ENCODE assay signal across 17 mouse cellular contexts in the genomic region with DNA sequence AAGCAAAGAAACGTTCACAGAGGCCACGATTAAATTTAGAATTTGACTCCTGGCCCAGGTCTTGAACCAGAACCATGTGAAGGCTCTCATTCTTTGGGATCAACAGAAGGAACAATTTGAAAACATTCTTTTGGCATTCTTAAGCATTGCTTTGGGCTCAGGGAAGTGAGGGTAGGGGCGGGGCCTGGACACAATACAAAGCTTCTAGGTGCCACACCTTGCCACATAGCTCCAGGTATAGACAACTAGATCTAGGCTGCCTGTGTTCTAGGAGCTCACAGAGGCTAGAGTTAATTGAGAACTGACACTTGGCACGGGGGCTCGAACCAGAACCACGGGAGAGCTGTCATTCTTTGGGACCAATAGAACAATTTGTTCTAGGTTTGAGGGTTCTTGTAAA.
DNase-seq lines count a peak whose midpoint lies in the region; ATAC-seq and TF ChIP-seq lines count a peak whose summit lies in the region.
"Had no signal": no experiment of that assay in that cellular context is flagged by ENCODE, and none has a peak within 500 bp of the region (broad histone marks: within the 10 kb centered on the region; RNA-seq: fewer than 3 reads in every experiment).

No protein-coding gene starts in this region.

- 64% methylated on average over 6 of the region's 6 CpGs for WGBS in heart, adult 2 months
- 66% methylated on average over 6 of the region's 6 CpGs for WGBS in kidney, embryonic 16.5 days
- WGBS in limb, embryonic 15.5 days: 78% methylated on average over 6 of the region's 6 CpGs

- H3K27ac ChIP-seq in heart, adult 2 months: peak overlapping the region; percentile 2; the same call in 1 of the 2 replicates
- H3K27ac ChIP-seq in kidney, embryonic 16.5 days (ENCODE audit: low read length): peak overlapping the region; percentile 78
- 0 out of 2 replicates have a peak overlapping the region, but pooled peaks have one; percentile 29 for H3K27ac ChIP-seq in limb, embryonic 15.5 days
- H3K27ac ChIP-seq: forebrain, embryonic 12.5 days; liver, embryonic 14.5 days; neural tube, embryonic 12.5 days had no signal

- H3K9ac ChIP-seq in heart, adult 2 months (ENCODE audit: low read depth, low read length): no peak overlapping the region
- H3K9ac ChIP-seq in kidney, embryonic 16.5 days (replicated peaks; ENCODE audit: low read length): no peak overlapping the region
- no peak overlapping the region for H3K9ac ChIP-seq in limb, embryonic 15.5 days
- H3K9ac ChIP-seq: forebrain, embryonic 12.5 days; liver, embryonic 14.5 days; neural tube, embryonic 12.5 days had no signal

- intact Hi-C loops in heart, adult 2 months (cut with DNase I): loop anchor here (5.0 kb wide), 3 partner anchors 44 to 276 kb away; no protein-coding TSS in a partner anchor
- intact Hi-C loops in heart, postnatal 25 days (cut with DNase I): loop anchor here (5.0 kb wide), 2 partner anchors 106 to 129 kb away; a partner anchor contains a TSS

- H3K9me3 ChIP-seq in kidney, embryonic 16.5 days (ENCODE audit: low read length): peaks cover 10% of the 10 kb centered on the region
- H3K9me3 ChIP-seq in limb, embryonic 15.5 days: no peaks in the 10 kb centered on the region
- H3K9me3 ChIP-seq: neural tube, embryonic 12.5 days had no signal

- H3K4me3 ChIP-seq in heart, adult 2 months: no peak overlapping the region
- no peak overlapping the region for H3K4me3 ChIP-seq in kidney, embryonic 16.5 days (ENCODE audit: low read length)
- H3K4me3 ChIP-seq in limb, embryonic 15.5 days: no peak overlapping the region
- H3K4me3 ChIP-seq: forebrain, embryonic 12.5 days; neural tube, embryonic 12.5 days had no signal

- no peak overlapping the region for H3K4me2 ChIP-seq in kidney, embryonic 16.5 days (replicated peaks; ENCODE audit: low read depth, low read length)
- H3K4me2 ChIP-seq in limb, embryonic 15.5 days: no peak overlapping the region
- H3K4me2 ChIP-seq: forebrain, embryonic 12.5 days; heart, embryonic 11.5 days; neural tube, embryonic 12.5 days had no signal

- H3K27me3 ChIP-seq in heart, adult 2 months (ENCODE audit: control insufficient read depth, insufficient read depth, low read length): no peaks in the 10 kb centered on the region
- no peaks in the 10 kb centered on the region for H3K27me3 ChIP-seq in kidney, embryonic 16.5 days (ENCODE audit: insufficient read depth, low read length)
- H3K27me3 ChIP-seq in limb, embryonic 15.5 days: no peaks in the 10 kb centered on the region
- H3K27me3 ChIP-seq: forebrain, embryonic 12.5 days; neural tube, embryonic 12.5 days had no signal

- no peak for TF ChIP-seq EP300 in heart, adult 2 months (IDR thresholded peaks at IDR 0.05; ENCODE audit: insufficient read depth, low read depth, low read length)

- peaks cover 6% of the 10 kb centered on the region for H3K4me1 ChIP-seq in heart, adult 2 months (ENCODE audit: control insufficient read depth, insufficient read depth, low read length)
- H3K4me1 ChIP-seq in kidney, embryonic 16.5 days (ENCODE audit: insufficient read depth, low read length): peaks cover 31% of the 10 kb centered on the region
- peaks cover 12% of the 10 kb centered on the region for H3K4me1 ChIP-seq in limb, embryonic 15.5 days

- H3K36me3 ChIP-seq in heart, adult 2 months (ENCODE audit: control insufficient read depth, insufficient read depth, low read length): peaks cover 5% of the 10 kb centered on the region
- H3K36me3 ChIP-seq in kidney, embryonic 16.5 days (ENCODE audit: insufficient read depth, low read length): peaks cover 13% of the 10 kb centered on the region
- H3K36me3 ChIP-seq in limb, embryonic 15.5 days: peaks cover 6% of the 10 kb centered on the region; the same call in 1 of the 2 replicates
- H3K36me3 ChIP-seq: neural tube, embryonic 12.5 days had no signal

- no peak for TF ChIP-seq POLR2A in heart, adult 2 months (IDR thresholded peaks at IDR 0.05; ENCODE audit: insufficient read depth, low read depth, low read length)

- no peak for ATAC-seq in kidney, embryonic 16.5 days (ENCODE audit: low FRiP score, low TSS enrichment)
- ATAC-seq in limb, embryonic 15.5 days (ENCODE audit: insufficient number of reproducible peaks, low FRiP score, low TSS enrichment, low read depth): no peak
- ATAC-seq: hindbrain, embryonic 16.5 days; midbrain, embryonic 16.5 days had no signal

- DNase-seq in heart, adult 2 months: no peak
- DNase-seq in heart, postnatal 25 days (ENCODE audit: low spot score): no peak
- DNase-seq in kidney, adult 8-10 months: no peak
- DNase-seq in ES-CJ7 (ENCODE audit: low read depth, low spot score): peak; percentile 63
- no peak for DNase-seq in cerebellum, adult 18-20 months
- DNase-seq in embryo, embryonic 10.5 days (ENCODE audit: low spot score): no peak
- DNase-seq: adrenal gland, postnatal 10 days; cerebellum, postnatal 10 days; thymus, postnatal 25 days had no signal

- H3K79me2 ChIP-seq in heart, adult 2 months (replicated peaks; ENCODE audit: control insufficient read depth, insufficient read depth, low read length): no peaks in the 10 kb centered on the region

- no peak for TF ChIP-seq CTCF in heart, adult 2 months (IDR thresholded peaks at IDR 0.05)

Comparison
In these comparisons a context has a peak if more than half of its experiments do, and no peak if none do; other contexts are left out.
1. H3K27ac ChIP-seq: peak in every context shown above with its lines; median percentile 78 in kidney, embryonic 16.5 days; 29 in limb, embryonic 15.5 days; 2 in heart, adult 2 months.